Mouse (Mus musculus) midbrain, embryonic 14.5 days (tissue): ENCODE measurements around the gene Gm17267. TPM values are rescaled to one million over a fixed set of nuclear protein-coding genes. Genes with fewer than 3 reads are reported as not detected.
"Not testable (repeated sequence)": the region's sequence is repeated elsewhere in the genome, so short reads cannot be mapped to it uniquely, and the experiment has no call there.

Experiments
- ATAC-seq: fragments of 200-750 bp; cut with Nextera tagmentation; 2 replicates; pipeline ENCODE4 v1.8.0; 2017; ENCODE audit warnings: moderate number of reproducible peaks, moderate library complexity; ENCODE audit not compliant: low FRiP score, low TSS enrichment
- DNase-seq: peaks from one replicate; pipeline ENCODE4 v3.0.0-alpha.2; 2015
- H3K27ac ChIP-seq: fragments of 300-500 bp; sonication (generic); replicated peaks from 2 replicates; pipeline ENCODE4 v1.5.1; 2014; ENCODE audit warnings: mild to moderate bottlenecking, low read depth, low read length, moderate library complexity
- H3K27me3 ChIP-seq: fragments of 300-500 bp; sonication (generic); 2 replicates; pipeline ENCODE4 v1.6.1; 2014; ENCODE audit warnings: low read length, control low read depth, mixed read lengths; ENCODE audit not compliant: control insufficient read depth, insufficient read depth
- H3K36me3 ChIP-seq: fragments of 300-500 bp; sonication (generic); 2 replicates; pipeline ENCODE4 v1.6.1; 2014; ENCODE audit warnings: low read length, control low read depth; ENCODE audit not compliant: control insufficient read depth, insufficient read depth
- H3K4me1 ChIP-seq: fragments of 300-500 bp; sonication (generic); 2 replicates; pipeline ENCODE4 v1.6.1; 2014; ENCODE audit warnings: mild to moderate bottlenecking, antibody characterized with exemption, low read length, control low read depth; ENCODE audit not compliant: control insufficient read depth, insufficient read depth
- H3K4me2 ChIP-seq: fragments of 300-500 bp; sonication (generic); 2 replicates; pipeline ENCODE4 v1.6.1; 2014; ENCODE audit warnings: mild to moderate bottlenecking, low read length, moderate library complexity
- H3K4me3 ChIP-seq: fragments of 300-500 bp; sonication (generic); replicated peaks from 2 replicates; pipeline ENCODE4 v1.5.1; 2014; ENCODE audit warnings: low read depth, low read length
- H3K9ac ChIP-seq: fragments of 300-500 bp; sonication (generic); replicated peaks from 2 replicates; pipeline ENCODE4 v1.6.1; 2014; ENCODE audit warnings: mild to moderate bottlenecking, low read length, moderate library complexity
- H3K9me3 ChIP-seq: fragments of 300-500 bp; sonication (generic); 2 replicates; pipeline ENCODE4 v1.6.1; 2016; ENCODE audit warnings: low read length, control low read depth, mixed read lengths; ENCODE audit not compliant: control insufficient read depth
- WGBS: fragments of 180-500 bp; shearing (Covaris S2); extraction: QIAGEN DNeasy Blood & Tissue Kit; methylation state at CpG from one replicate; pipeline ENCODE4 v1.1.7; 2014; 5-methylcytosine and 5-hydroxymethylcytosine counted together
- polyA plus RNA-seq: library from polyadenylated mRNA; unstranded; fragments of >200 nt; fragmentation: Nextera tagmentation; extraction: Ambion mirVana; gene quantifications from 2 replicates; pipeline ENCODE4 v1.2.1, GENCODE M21; 2014

The Gm17267 gene
- not detected in 2 replicates for polyA plus RNA-seq

GRCm38 (mm10) chrX:126017257-126017656 is at the start of gene Gm17267:
TSS of gene Gm17267 (plus strand) at chrX:126017557.
- not testable (repeated sequence) for ATAC-seq, H3K4me2 ChIP-seq, H3K27ac ChIP-seq, DNase-seq, H3K4me1 ChIP-seq, H3K4me3 ChIP-seq, H3K9me3 ChIP-seq, H3K36me3 ChIP-seq, H3K27me3 ChIP-seq, H3K9ac ChIP-seq
- no CpG with 5 or more reads among the region's 4 CpGs for WGBS
